Mouse (Mus musculus) right cerebral cortex, postnatal 14 days (tissue): ENCODE data around the gene Twf2.

Experiments used
- DNase-seq: peaks from one replicate; pipeline ENCODE4 v3.0.0; 2022

The Twf2 gene

GRCm38 (mm10) chr9:106212594-106212981, 9.7 kb downstream of the Twf2 start:
- no peak for DNase-seq

- no peak for DNase-seq
These were observed 12.6 kb downstream of the Twf2 start for GRCm38 (mm10) chr9:106215341-106216125.

GRCm38 (mm10) chr9:106216971-106217370, 14.1 kb downstream of the Twf2 start:
- no peak for DNase-seq

- no peak for DNase-seq
These were observed 18.1 kb downstream of the Twf2 start for GRCm38 (mm10) chr9:106220894-106221523.

- no peak for DNase-seq
These were observed 19.4 kb downstream of the Twf2 start, which contains the start of gene Tlr9 for GRCm38 (mm10) chr9:106222261-106222851. Gene Tlr9 (plus strand): TSS chr9:106222598.

DNA sequence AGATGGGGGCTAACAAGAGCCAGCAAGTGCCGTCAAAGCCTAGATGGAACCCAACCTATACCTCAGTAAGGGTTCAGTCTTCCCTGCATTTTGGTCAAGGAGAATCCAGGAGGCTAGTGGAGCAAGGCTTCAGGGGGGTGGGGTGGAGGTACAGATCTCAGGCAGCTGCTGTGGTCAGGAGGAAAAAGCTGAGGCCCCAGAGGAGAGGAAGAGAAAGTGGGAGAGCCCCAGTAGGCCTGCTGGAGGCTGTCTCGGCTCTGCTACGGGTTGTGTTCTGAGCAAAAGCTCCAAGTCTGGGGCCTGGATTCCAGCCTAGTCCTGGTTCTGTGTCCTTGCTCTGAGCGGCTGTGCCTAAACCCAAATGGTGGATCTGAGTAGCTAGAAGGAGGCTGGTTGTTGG, 20.1 kb downstream of the Twf2 start:
- DNase-seq: no peak

DNA sequence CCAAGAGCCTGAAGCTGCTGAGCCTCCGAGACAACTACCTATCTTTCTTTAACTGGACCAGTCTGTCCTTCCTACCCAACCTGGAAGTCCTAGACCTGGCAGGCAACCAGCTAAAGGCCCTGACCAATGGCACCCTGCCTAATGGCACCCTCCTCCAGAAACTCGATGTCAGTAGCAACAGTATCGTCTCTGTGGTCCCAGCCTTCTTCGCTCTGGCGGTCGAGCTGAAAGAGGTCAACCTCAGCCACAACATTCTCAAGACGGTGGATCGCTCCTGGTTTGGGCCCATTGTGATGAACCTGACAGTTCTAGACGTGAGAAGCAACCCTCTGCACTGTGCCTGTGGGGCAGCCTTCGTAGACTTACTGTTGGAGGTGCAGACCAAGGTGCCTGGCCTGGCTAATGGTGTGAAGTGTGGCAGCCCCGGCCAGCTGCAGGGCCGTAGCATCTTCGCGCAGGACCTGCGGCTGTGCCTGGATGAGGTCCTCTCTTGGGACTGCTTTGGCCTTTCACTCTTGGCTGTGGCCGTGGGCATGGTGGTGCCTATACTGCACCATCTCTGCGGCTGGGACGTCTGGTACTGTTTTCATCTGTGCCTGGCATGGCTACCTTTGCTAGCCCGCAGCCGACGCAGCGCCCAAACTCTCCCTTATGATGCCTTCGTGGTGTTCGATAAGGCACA, 22.7 kb downstream of the Twf2 start:
- DNase-seq: no peak

DNA sequence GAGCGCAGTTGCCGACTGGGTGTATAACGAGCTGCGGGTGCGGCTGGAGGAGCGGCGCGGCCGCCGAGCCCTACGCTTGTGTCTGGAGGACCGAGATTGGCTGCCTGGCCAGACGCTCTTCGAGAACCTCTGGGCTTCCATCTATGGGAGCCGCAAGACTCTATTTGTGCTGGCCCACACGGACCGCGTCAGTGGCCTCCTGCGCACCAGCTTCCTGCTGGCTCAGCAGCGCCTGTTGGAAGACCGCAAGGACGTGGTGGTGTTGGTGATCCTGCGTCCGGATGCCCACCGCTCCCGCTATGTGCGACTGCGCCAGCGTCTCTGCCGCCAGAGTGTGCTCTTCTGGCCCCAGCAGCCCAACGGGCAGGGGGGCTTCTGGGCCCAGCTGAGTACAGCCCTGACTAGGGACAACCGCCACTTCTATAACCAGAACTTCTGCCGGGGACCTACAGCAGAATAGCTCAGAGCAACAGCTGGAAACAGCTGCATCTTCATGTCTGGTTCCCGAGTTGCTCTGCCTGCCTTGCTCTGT, 23.3 kb downstream of the Twf2 start:
- DNase-seq: peak; percentile 53

DNA sequence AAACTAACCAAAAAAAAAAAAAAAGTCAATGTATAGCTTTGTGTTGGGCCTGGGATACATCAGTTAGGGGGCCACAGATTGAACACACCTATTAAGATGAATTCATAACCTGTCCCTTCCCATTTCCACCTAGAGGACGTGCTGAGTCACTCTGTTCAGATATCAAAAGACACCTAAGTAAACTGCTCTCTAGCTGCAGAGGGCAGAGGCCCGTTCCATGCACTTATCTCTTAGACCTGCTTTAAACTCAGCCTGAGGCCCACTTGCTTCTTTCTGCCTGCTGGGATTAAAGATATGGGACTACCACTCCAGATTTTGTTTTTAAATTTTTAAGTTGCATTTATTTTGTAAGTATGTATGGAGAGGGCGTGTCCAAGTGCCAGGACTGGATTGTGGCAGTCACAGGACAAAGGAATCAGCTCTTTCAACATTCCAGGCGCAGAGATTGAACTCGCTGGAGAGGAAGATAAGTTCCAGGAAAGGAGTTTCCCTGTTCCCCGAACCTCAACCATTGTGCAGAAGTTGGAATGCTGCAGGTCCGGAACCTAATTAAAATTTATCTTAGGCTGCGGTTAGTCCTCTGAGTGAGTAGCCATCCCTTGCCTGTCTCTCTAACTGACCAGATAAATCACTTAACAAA, 25.0 kb downstream of the Twf2 start:
- DNase-seq: no peak

- DNase-seq: no peak
These were observed 27.3 kb downstream of the Twf2 start for GRCm38 (mm10) chr9:106230051-106230733.

GRCm38 (mm10) chr9:106230734-106231106, 27.8 kb downstream of the Twf2 start:
- DNase-seq: no peak

DNA sequence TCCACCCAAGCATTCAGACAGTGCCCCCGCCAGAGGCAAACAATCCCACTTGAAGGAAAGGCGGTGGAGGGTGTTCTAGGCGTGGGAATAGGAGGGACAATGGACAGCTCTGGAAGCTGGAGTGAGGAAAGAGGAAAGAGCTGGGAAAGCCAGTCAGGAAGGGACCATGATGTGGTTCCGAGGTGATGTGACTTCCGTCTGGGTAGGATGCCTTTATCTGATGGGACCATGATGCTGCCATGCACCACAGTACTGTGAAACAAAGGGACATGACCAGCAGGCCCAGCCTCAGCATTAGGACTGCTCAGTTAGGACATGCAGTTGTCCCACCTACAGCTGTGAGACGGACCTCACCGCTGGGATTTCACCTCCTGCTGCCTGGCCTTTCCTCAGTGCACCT, 28.3 kb downstream of the Twf2 start:
- no peak for DNase-seq

- no peak for DNase-seq
These were observed 28.9 kb downstream of the Twf2 start for GRCm38 (mm10) chr9:106231816-106232215.

- DNase-seq: no peak
These were observed 30.0 kb downstream of the Twf2 start for GRCm38 (mm10) chr9:106232956-106233355.

- no peak for DNase-seq
These were observed 31.0 kb downstream of the Twf2 start for GRCm38 (mm10) chr9:106233953-106234352.

- no peak for DNase-seq
These were observed 32.4 kb downstream of the Twf2 start for GRCm38 (mm10) chr9:106235194-106235830.

DNA sequence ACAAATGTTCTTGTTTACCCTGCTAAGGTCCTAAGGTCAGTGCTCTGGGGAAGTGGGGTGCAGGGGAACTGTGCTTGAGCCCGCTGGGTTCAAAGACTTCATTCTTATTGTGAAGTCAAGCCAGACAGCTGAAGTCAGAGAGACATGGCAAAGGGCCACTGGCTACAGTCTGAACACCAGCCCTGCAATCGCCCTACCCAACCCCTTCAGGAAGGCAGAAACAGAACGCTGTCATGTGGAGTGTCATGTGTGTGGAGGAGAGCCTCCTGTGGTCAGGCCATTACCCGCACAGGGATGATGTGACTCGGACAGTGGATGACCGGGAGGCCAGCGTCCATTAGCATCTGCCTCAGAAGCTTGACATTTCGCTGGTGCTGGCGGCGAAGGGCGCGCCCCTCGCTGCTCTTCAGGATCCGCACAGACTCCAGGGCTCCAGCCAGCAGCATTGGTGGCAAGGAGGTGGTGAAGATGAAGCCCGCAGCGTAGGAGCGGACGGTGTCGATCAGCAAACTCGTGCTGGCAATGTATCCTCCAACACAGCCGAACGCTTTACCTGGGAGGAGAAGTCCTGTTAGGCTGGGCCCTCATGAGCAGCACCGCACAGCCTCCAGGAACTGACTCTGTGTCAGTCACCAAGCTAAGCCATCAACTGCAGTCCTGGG, 33.4 kb downstream of the Twf2 start:
- no peak for DNase-seq

GRCm38 (mm10) chr9:106236818-106237211, 33.9 kb downstream of the Twf2 start:
- no peak for DNase-seq

DNA sequence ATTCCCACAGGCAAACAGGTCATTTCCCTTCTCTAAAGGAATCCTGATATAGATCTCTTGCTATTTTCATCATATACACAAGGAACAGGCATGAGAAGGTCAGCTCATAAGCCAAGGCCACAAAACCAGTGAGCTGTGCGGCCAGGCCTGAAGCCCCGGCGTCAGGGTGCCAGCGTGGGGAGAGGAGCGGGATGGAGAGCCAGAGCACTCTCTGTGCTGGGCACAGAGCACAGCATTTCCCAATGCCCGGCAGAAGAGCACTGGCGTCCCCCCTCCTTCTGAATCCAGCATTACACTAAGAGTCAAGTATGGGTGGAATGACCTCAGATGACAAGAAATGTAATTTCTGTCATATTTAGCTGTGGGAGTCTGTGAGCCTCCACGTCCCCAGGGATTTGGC, 34.5 kb downstream of the Twf2 start:
- no peak for DNase-seq

DNA sequence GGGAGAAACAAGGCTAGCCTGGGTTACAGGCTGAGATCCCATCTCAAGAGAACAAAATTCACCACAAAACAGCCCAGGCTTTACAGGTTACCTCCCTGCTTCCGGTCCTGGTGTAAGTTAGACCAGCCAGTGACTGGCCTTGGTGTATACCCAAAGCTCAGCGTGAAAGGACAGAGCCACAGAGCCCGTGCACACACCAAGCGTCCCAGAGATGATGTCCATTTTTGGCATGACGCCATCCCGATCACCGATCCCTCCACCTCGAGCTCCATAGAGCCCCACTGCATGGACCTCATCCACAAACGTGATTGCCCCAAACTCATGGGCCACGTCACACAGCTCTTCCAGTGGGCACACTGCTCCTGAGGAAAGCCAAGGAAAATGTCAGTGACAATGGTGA, 35.0 kb downstream of the Twf2 start:
- no peak for DNase-seq

DNA sequence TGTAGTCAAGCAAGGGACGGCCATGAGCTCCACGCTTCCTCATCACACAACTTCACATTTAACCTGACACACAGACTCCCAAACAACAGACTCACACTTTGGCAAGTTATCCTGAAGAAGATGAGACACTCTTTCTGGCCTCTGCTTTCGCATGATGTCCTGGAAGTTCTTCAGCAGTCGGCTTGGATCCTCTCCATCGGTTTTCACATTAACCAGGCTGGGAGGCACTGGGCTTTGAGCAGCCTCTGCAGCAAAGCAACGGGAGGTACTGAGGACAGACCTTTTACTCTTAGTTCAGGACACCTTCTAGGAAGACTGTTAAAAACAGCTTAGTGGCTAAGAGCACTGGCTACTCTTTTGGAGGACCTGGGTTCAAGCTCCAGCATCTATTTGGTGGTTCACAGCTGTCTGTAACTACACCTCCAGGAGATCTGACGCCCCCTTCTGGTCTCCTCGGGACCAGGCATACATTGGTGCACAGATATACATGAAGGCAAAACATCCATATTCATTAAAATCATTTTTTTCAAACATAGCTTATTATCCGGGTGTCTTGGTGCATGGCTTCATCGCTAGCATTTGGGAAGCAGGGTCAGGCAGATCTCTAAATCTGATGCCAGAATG, 38.7 kb downstream of the Twf2 start:
- DNase-seq: no peak
